Mouse (Mus musculus) spleen, adult 2 months (tissue): ENCODE data around the gene Adcy4.

Experiments
- CTCF ChIP-seq: fragments of 200-500 bp; IDR thresholded peaks from 2 replicates; pipeline ENCODE4 v1.5.1; 2011; ENCODE audit warnings: mild to moderate bottlenecking, inconsistent platforms; ENCODE audit not compliant: insufficient read depth, insufficient read length, insufficient replicate concordance; ENCODE audit errors: extremely low read depth
- POLR2A ChIP-seq: fragments of 200-500 bp; IDR thresholded peaks from 2 replicates; pipeline ENCODE4 v1.6.1; 2011; ENCODE audit warnings: low read depth, low read length, inconsistent platforms

DNA sequence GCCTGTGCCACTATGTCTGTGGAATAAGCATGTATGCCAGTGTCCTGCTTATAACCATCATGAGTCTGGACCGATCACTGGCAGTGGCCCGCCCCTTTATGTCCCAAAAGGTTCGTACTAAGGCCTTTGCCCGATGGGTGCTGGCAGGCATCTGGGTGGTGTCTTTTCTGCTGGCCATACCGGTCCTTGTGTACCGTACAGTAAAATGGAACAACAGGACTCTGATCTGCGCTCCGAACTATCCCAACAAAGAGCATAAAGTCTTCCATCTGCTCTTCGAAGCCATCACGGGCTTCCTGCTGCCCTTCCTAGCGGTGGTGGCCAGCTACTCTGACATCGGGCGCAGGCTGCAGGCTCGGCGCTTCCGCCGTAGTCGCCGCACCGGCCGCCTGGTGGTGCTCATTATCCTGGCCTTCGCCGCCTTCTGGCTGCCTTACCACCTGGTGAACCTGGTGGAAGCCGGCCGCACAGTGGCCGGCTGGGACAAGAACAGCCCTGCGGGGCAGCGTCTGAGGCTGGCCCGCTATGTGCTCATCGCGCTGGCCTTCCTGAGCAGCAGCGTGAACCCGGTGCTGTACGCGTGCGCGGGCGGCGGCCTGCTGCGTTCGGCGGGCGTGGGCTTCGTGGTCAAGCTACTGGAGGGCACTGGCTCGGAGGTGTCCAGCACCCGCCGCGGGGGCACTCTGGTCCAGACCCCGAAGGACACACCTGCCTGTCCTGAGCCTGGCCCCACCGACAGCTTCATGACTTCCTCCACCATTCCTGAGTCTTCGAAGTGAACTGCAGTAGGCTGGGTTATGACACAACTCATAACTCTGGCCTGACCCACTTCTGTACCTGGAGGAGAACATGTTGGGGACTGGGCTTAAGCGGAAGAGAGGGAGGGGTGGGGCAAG lies 16.1 kb downstream of the Adcy4 start:
- TF ChIP-seq CTCF (no peak), POLR2A (no peak)
